ENCODE assay signal across 16 mouse cellular contexts in the genomic region with DNA sequence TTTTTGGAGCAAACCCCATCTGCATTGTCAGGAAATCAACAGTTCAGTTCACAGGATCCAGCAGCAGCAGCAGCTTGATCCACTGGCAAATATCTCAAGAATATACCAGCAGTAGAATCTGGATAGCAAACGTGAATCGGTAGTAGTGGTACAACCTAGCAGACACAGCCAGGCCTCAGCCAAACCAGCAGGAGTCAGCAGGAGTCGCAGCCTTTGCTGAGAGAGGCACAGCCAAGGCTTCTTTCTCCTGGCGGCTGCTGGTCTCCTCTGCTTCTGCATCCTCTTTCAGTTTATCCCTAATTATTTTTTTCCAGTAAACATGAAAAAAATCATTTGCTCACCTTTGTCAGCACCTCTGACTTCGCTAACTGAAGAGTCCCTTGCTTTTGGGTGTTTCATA.
"Had no signal": no experiment of that assay in that cellular context is flagged by ENCODE, and none has a peak within 500 bp of the region (broad histone marks: within the 10 kb centered on the region; RNA-seq: fewer than 3 reads in every experiment).

No protein-coding gene starts in this region.

- DNase-seq: kidney, adult 2 months; kidney, postnatal 25 days; layer of hippocampus, adult 9-11 months; liver, embryonic 13.5 days; lung, adult 2 months; right cerebral cortex, postnatal 4 days; thymus, adult 18-20 months; thymus, postnatal 36 days had no signal

- H3K4me2 ChIP-seq: liver, embryonic 13.5 days; midbrain, embryonic 12.5 days; midbrain, embryonic 15.5 days; neural tube, embryonic 12.5 days; neural tube, embryonic 15.5 days had no signal

- H3K27me3 ChIP-seq: midbrain, embryonic 12.5 days; midbrain, embryonic 15.5 days; neural tube, embryonic 12.5 days; neural tube, embryonic 15.5 days had no signal

- H3K4me3 ChIP-seq: layer of hippocampus, adult 2 months; left cerebral cortex, adult 2 months; liver, embryonic 13.5 days; midbrain, embryonic 12.5 days; midbrain, embryonic 15.5 days; neural tube, embryonic 12.5 days; neural tube, embryonic 15.5 days had no signal

- H3K27ac ChIP-seq: kidney, postnatal 0 days; layer of hippocampus, adult 2 months; left cerebral cortex, adult 2 months; liver, embryonic 13.5 days; macrophage; midbrain, embryonic 12.5 days; midbrain, embryonic 15.5 days; neural tube, embryonic 12.5 days; neural tube, embryonic 15.5 days had no signal

- H3K36me3 ChIP-seq: liver, embryonic 13.5 days; midbrain, embryonic 12.5 days; midbrain, embryonic 15.5 days; neural tube, embryonic 12.5 days; neural tube, embryonic 15.5 days had no signal

- H3K9ac ChIP-seq: liver, embryonic 13.5 days; midbrain, embryonic 12.5 days; midbrain, embryonic 15.5 days; neural tube, embryonic 12.5 days; neural tube, embryonic 15.5 days had no signal

- ATAC-seq: midbrain, embryonic 15.5 days had no signal

- H3K4me1 ChIP-seq: midbrain, embryonic 15.5 days; neural tube, embryonic 12.5 days had no signal

- H3K9me3 ChIP-seq: liver, embryonic 13.5 days; midbrain, embryonic 12.5 days; midbrain, embryonic 15.5 days; neural tube, embryonic 12.5 days; neural tube, embryonic 15.5 days had no signal
